Mouse (Mus musculus) erythroblast, adult 5-6 weeks (primary cell): ENCODE measurements around the gene Gm11555. TPM values are rescaled to one million over a fixed set of nuclear protein-coding genes. Genes with fewer than 3 reads are reported as not detected.
"Not testable (repeated sequence)": the region's sequence is repeated elsewhere in the genome, so short reads cannot be mapped to it uniquely, and the experiment has no call there.

ENCODE experiments used
- ATAC-seq: replicated peaks from 2 replicates; pipeline ENCODE4 v1.8.0; 2016; ENCODE audit warnings: moderate number of reproducible peaks, mild to moderate bottlenecking, moderate TSS enrichment, inconsistent platforms; ENCODE audit not compliant: poor library complexity, low FRiP score, severe bottlenecking
- total RNA-seq, 2 experiments: library from RNA; stranded (forward) in 1 of 2; stranded (reverse) in 1 of 2; fragments of 150-400 nt in 1 of 2; fragments of 200-764, 138-1000 nt in 1 of 2; gene quantifications; 2 replicates each; pipeline versions ENCODE4 v1.2.3 to v1.2.4; 2015 to 2017; ENCODE audit warnings: low replicate concordance in 2 of 2

The Gm11555 gene
- not detected in 2 replicates for total RNA-seq (2015; ENCODE audit: low replicate concordance)
- total RNA-seq (2017; ENCODE audit: low replicate concordance), result not detected in 2 replicates

- ATAC-seq, result no peak
Observed at GRCm38 (mm10) chr11:99650136-99650535, at the start of gene Gm11555. TSS of gene Gm11555 (minus strand) at chr11:99650236.

- no peak for ATAC-seq
Observed at GRCm38 (mm10) chr11:99690463-99690862, 40.4 kb upstream of the Gm11555 start, which contains the start of gene Gm14190. TSS of gene Gm14190 (minus strand) at chr11:99690740.

- ATAC-seq, result not testable (repeated sequence)
Observed at GRCm38 (mm10) chr11:99685235-99685634, 35.2 kb upstream of the Gm11555 start.

- ATAC-seq, result no peak
Observed at GRCm38 (mm10) chr11:99683481-99683880, 33.4 kb upstream of the Gm11555 start.

DNA sequence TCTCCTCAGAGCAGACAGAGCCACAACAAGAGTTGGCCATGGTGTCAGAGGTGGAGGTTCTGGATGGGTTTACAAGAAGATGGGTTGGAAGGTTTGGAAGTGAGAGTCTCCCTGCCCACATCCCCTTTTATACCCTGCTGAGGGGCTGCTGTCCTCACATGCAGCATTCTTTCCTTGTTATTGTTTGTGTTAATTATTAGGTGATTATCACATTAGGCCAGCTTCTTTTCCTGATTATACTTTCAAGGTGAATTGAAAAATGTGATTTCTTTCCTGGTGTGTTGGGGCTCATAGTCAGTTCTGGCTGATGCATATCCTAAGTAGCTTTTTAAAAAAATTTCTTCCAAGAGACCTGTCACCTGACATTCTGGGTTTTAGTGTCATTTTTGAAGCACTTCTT is 15.8 kb upstream of the Gm11555 start, which contains the start of gene Krtap4-6:
Gene Krtap4-6 (minus strand): TSS at position 101 of the 400 bp plus-strand sequence.
- ATAC-seq, result no peak

- no peak for ATAC-seq
Observed at GRCm38 (mm10) chr11:99662802-99663201, 12.8 kb upstream of the Gm11555 start.

DNA sequence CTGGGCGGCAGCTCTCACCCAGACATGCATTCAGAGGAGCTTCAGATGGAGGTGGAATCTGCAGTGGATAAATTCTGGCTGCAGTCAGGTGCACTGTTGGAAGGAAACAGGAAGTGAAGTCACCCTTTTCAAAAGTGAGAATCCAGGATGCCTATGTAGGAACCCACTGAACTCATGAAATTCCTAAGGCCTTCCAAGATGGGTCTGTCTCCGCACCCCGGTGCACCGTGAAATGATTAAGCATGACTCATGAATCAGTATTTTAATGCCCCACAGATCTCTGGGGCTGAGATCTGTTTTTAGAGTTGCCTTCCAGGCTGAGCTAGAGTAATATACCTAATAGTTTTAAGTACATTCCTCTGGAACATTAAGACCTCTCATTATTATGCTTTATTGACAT is 9.2 kb upstream of the Gm11555 start:
- no peak for ATAC-seq

DNA sequence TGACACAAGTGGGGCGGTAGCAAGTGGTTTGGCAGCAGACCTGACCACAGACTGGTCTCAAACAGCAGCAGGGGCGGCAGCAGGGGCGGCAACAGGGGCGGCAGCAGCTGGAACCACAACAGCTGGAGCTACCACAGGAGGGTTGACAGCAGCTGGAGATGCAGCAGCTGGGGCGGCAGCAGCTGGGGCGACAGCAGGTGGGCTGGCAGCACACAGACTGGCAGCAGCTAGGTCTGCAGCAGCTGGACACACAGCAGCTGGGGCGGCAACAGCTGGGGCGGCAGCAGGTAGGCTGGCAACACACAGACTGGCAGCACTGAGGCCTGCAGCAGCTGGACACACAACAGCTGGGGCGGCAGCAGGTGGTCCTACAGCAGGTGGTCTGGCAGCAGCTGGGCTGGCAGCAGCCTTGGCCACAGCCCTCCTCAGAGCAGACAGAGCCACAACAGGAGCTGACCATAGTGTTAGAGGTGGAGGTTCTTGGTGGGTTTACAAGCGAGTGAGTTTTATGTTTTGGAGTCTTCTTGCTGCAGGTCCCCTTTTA is 8.5 kb upstream of the Gm11555 start, which contains the start of gene Gm11563:
Gene Gm11563 (minus strand): TSS at position 494 of the 544 bp plus-strand sequence.
- not testable (repeated sequence) for ATAC-seq

DNA sequence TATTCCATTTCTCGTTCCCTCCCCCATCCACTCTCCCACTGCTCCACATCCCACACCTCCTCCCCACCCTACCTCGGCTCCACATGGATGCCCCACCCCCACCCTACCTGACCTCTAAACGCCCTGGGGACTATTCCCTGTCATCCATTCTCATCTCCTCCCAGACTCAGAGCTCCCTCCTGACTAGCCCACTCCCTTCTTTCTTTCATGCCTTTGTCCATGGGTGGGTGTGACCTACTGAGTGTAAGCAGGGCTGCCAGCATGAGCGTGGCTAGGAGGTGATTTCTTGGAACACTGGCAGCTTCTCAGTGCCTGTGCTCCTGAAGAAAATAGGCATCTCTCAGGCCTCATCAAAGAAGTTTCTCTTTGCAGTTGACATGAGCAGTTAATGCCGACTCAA is 7.0 kb upstream of the Gm11555 start:
- ATAC-seq, result no peak

- no peak for ATAC-seq
Observed at GRCm38 (mm10) chr11:99646444-99646843, 3.6 kb downstream of the Gm11555 start.

DNA sequence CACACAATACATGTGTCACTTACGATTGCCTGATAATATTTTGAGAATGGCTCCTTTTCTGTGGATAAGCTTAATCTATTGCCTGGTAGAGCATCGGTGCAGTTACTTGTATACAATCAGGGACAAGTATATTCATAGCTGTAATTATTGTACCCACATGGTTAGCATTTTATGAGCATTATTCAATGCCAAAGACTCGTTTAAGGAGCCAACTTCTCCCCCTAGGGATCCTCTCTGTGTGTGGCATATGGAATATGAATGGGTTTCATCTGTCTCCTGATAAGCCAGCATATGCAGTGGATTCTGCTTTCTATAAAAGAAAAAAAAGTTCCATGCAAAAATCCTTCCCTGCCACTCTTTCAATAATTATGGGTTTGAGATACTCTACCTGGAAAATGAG is 5.7 kb downstream of the Gm11555 start:
- ATAC-seq, result no peak

DNA sequence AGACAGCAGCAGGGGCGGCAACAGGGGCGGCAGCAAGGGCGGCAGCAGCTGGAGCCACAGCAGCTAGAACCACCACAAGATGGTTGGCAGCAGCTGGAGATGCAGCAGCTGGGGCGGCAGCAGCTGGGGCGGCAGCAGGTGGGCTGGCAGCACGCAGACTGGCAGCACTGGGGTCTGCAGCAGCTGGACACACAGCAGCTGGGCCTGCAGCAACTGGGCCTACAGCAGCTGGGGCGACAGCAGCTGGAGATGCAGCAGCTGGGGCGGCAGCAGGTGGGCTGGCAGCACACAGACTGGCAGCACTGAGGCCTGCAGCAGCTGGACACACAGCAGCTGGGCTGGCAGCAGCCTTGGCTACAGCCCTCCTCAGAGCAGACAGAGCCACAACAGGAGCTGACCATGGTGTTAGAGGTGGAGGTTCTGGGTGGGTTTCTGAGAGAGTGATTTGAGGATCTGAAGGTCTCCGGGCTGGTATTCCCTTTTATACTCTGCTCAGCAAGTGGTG is 6.3 kb downstream of the Gm11555 start, which contains the start of gene Krtap4-7:
Gene Krtap4-7 (minus strand): TSS at position 455 of the 505 bp plus-strand sequence.
- not testable (repeated sequence) for ATAC-seq

DNA sequence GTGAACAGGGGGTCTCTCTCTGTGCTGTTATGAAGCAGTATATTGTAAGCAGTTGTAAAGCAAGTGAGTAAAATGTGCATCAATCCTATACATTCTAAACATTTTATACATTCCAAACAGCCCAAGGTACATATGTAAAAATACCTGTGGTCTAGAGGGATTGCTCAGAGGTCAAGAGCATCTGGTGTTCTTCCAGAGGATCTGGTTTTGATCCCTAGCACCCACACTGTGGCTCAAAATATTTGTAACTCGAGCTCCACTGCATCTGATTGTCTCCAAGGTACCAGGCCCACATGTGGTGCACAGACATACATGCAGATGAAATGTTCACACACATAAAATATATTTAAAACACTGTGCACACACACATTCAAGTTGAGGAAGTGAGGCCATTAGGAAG is 9.1 kb downstream of the Gm11555 start:
- ATAC-seq, result no peak

DNA sequence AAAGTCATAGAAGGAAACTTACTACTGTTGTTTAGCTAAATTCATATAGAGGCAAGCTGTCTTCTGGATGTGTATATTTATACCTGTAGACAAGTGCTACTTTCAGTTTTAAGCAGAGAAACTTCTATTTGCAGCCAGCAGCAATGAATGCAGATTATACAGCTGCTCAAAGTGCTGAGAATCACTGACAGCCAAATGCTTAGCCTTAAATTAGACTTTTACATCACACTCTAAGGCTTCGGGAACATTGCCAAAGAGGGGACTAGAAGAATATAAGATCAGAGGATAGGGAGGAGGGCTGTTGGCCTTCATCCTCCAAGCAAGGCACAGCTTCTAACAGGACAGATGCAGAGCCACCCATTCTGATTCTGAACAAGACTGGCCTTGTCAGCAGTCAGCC is 12.9 kb downstream of the Gm11555 start:
- ATAC-seq, result no peak

GRCm38 (mm10) chr11:99634653-99635134 is 15.3 kb downstream of the Gm11555 start, which contains the start of gene Krtap4-2:
TSS of gene Krtap4-2 (minus strand) at chr11:99635084.
- no peak for ATAC-seq

DNA sequence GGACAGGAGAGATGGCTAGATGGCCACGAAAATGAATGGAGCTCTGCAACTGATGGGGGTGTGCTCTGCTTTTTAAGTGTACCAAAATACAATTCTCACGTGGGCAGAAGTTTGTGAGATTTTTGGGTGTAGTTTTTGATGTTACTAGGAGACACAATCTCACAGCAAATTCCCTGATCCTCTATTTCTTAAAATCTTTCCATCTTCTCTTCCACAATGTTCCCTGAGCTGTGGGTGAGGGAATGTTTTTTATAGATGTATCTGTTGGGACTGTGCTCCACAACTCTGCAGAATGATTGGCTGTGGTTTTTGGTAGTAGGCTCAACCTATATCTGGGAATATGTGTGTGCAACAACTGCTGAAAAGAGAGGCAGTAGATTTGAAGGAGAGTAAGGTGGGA is 16.7 kb downstream of the Gm11555 start:
- ATAC-seq, result no peak

GRCm38 (mm10) chr11:99630890-99631289 is 19.1 kb downstream of the Gm11555 start:
- no peak for ATAC-seq

DNA sequence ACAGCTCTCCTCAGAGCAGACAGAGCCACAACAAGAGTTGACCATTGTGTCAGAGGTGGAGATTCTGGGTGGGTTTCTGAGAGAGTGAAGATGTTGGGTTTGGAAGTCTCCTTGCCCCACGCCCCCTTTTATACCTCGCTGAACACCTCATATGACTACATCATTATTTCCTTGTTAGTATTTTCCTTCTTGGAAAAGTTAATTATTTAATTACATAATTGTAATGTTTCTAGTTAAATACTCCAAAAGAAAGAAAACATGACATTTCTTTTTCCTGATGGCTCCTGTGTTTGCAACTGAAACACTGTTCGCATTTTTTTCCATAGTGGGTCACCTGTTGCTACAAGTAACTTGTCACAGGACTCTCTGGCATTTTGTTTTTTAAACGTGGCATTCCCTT is 21.9 kb downstream of the Gm11555 start, which contains the start of gene Krtap4-1:
Gene Krtap4-1 (minus strand): TSS at position 101 of the 400 bp plus-strand sequence.
- ATAC-seq, result no peak

DNA sequence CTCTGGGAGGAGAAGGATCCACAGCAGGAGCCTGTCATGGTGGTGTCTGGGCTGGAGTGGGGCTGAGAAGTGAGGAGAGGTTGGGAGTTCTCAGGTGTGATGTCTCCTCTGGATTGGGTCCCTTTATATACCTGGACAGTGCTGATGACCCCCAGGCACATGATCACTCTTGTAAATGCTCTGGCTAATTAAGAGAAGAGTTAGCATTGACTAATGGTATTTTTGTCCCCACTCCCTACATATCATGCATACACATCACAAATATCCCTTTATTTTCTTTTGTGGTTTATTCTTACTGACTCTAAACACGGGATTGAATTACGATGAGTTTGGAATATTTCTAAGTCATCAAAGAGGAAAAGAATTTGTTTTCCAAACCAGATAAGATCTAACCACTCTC is 29.7 kb downstream of the Gm11555 start, which contains the start of gene Gm11562:
Gene Gm11562 (minus strand): TSS at position 101 of the 400 bp plus-strand sequence.
- no peak for ATAC-seq

- no peak for ATAC-seq
Observed at GRCm38 (mm10) chr11:99614796-99615363, 35.2 kb downstream of the Gm11555 start, which contains the start of gene Krtap2-4. TSS of gene Krtap2-4 (minus strand) at chr11:99614846.

- ATAC-seq, result not testable (repeated sequence)
Observed at GRCm38 (mm10) chr11:99610089-99610488, 39.9 kb downstream of the Gm11555 start, which contains the start of gene Gm11937. TSS of gene Gm11937 (minus strand) at chr11:99610189.
